Mouse (Mus musculus) monocyte, adult 5-6 weeks (primary cell): ENCODE measurements around the gene Hsh2d. TPM values are rescaled to one million over a fixed set of nuclear protein-coding genes. Genes with fewer than 3 reads are reported as not detected.

Source experiments
- ATAC-seq: fragments of 153-309, 156-312 bp; replicated peaks from 2 replicates; pipeline ENCODE4 v1.8.0; 2017; ENCODE audit warnings: mild to moderate bottlenecking; ENCODE audit not compliant: low TSS enrichment, insufficient number of reproducible peaks, severe bottlenecking, poor library complexity, low FRiP score
- total RNA-seq: library from RNA; stranded (forward); fragments of 200-1000, 200-491, 200-594 nt; gene quantifications from 3 replicates; pipeline ENCODE4 v1.2.3, GENCODE M21; 2017

Gene Hsh2d
- total RNA-seq, 1 experiment from 2014 or later, result 1.2 TPM

GRCm38 (mm10) chr8:72177346-72177925 lies 12.0 kb upstream of the Hsh2d start:
- ATAC-seq, result peak; percentile 76

- ATAC-seq, result peak; percentile 73
These were observed 5.8 kb upstream of the Hsh2d start for GRCm38 (mm10) chr8:72183554-72184202.

- ATAC-seq, result no peak
These were observed 1.6 kb upstream of the Hsh2d start for GRCm38 (mm10) chr8:72187793-72188331.

GRCm38 (mm10) chr8:72190215-72190539 lies 739 bp downstream of the Hsh2d start:
- peak; percentile 57 for ATAC-seq

- no peak for ATAC-seq
These were observed 2.6 kb downstream of the Hsh2d start for GRCm38 (mm10) chr8:72192065-72192464.

- peak; percentile 92 for ATAC-seq
These were observed 8.6 kb downstream of the Hsh2d start for GRCm38 (mm10) chr8:72197997-72198396.

- no peak for ATAC-seq
These were observed 19.1 kb downstream of the Hsh2d start for GRCm38 (mm10) chr8:72208582-72208981.

GRCm38 (mm10) chr8:72210222-72210621 lies 20.8 kb downstream of the Hsh2d start:
- no peak for ATAC-seq

GRCm38 (mm10) chr8:72210710-72211109 lies 21.3 kb downstream of the Hsh2d start:
- no peak for ATAC-seq

GRCm38 (mm10) chr8:72211846-72212245 lies 22.4 kb downstream of the Hsh2d start:
- ATAC-seq, result peak; percentile 42; the same call in 1 of the 2 replicates

- ATAC-seq, result no peak
These were observed 23.3 kb downstream of the Hsh2d start, which contains the start of gene Cib3 for GRCm38 (mm10) chr8:72212751-72213150. Gene Cib3, minus strand, starts transcription at chr8:72212837.

- ATAC-seq, result no peak
These were observed 24.1 kb downstream of the Hsh2d start, which contains the start of gene Gm11034 for GRCm38 (mm10) chr8:72213536-72213935. Gene Gm11034, minus strand, starts transcription at chr8:72213636.

- no peak for ATAC-seq
These were observed 25.6 kb downstream of the Hsh2d start for GRCm38 (mm10) chr8:72215060-72215459.

GRCm38 (mm10) chr8:72215871-72216270 lies 26.4 kb downstream of the Hsh2d start:
- peak; percentile 74 for ATAC-seq

- ATAC-seq, result no peak
These were observed 29.5 kb downstream of the Hsh2d start for GRCm38 (mm10) chr8:72218781-72219540.

- peak; percentile 91 for ATAC-seq
These were observed 30.3 kb downstream of the Hsh2d start, which contains the start of gene Fam32a for GRCm38 (mm10) chr8:72219541-72220363. Gene Fam32a, plus strand, starts transcription at chr8:72219730.

- no peak for ATAC-seq
These were observed 31.3 kb downstream of the Hsh2d start for GRCm38 (mm10) chr8:72220758-72221157.

GRCm38 (mm10) chr8:72222656-72223055 lies 33.2 kb downstream of the Hsh2d start:
- ATAC-seq, result no peak
